Mouse (Mus musculus) thymus, adult 2 months (tissue): ENCODE results near the gene Nfia. TPM values are rescaled to one million over a fixed set of nuclear protein-coding genes. Genes with fewer than 3 reads are reported as not detected.

ENCODE experiments used
- DNase-seq: peaks from one replicate; pipeline ENCODE4 v3.0.0; 2021
- H3K27ac ChIP-seq: fragments of 200-500 bp; 2 replicates; pipeline ENCODE4 v1.5.1; 2012; ENCODE audit warnings: low read length, control low read depth; ENCODE audit not compliant: control insufficient read depth, insufficient read depth
- H3K27me3 ChIP-seq: fragments of 200-500 bp; 2 replicates; pipeline ENCODE4 v1.6.1; 2012; ENCODE audit warnings: mild to moderate bottlenecking, low read length, moderate library complexity, mixed read lengths; ENCODE audit not compliant: control insufficient read depth, insufficient read depth
- H3K36me3 ChIP-seq: fragments of 200-500 bp; 2 replicates; pipeline ENCODE4 v1.6.1; 2012; ENCODE audit warnings: mild to moderate bottlenecking, low read length, moderate library complexity; ENCODE audit not compliant: control insufficient read depth, insufficient read depth
- H3K4me1 ChIP-seq: fragments of 200-500 bp; replicated peaks from 2 replicates; pipeline ENCODE4 v1.6.1; 2012; ENCODE audit warnings: low read length; ENCODE audit not compliant: control insufficient read depth, insufficient read depth
- H3K4me3 ChIP-seq: fragments of 200-500 bp; 2 replicates; pipeline ENCODE4 v1.5.1; 2012; ENCODE audit warnings: mild to moderate bottlenecking, low read length, control low read depth, moderate library complexity; ENCODE audit not compliant: control insufficient read depth, insufficient read depth
- CTCF ChIP-seq: fragments of 200-500 bp; IDR thresholded peaks from 2 replicates; pipeline ENCODE4 v1.5.1; 2012; ENCODE audit warnings: mild to moderate bottlenecking, control low read depth, low read length, moderate library complexity, borderline replicate concordance; ENCODE audit not compliant: control insufficient read depth, poor library complexity, insufficient read depth; ENCODE audit errors: extremely low read depth
- POLR2A ChIP-seq: fragments of 200-500 bp; IDR thresholded peaks from 2 replicates; pipeline ENCODE4 v1.6.1; 2012; ENCODE audit warnings: mild to moderate bottlenecking, low read length, control low read depth, moderate library complexity; ENCODE audit not compliant: control insufficient read depth, poor library complexity, insufficient read depth; ENCODE audit errors: extremely low read depth
- WGBS: fragments of 180-500 bp; shearing (Covaris S2); methylation state at CpG from one replicate; pipeline ENCODE4 v1.1.7; 2018; 5-methylcytosine and 5-hydroxymethylcytosine counted together
- polyA plus RNA-seq: library from polyadenylated mRNA; depleted of rRNA; stranded (reverse); fragments of >200 nt; gene quantifications from 2 replicates; pipeline ENCODE4 v1.2.3, GENCODE M21; 2012

The Nfia gene
- polyA plus RNA-seq, 1 experiment = 26.4 TPM

DNA sequence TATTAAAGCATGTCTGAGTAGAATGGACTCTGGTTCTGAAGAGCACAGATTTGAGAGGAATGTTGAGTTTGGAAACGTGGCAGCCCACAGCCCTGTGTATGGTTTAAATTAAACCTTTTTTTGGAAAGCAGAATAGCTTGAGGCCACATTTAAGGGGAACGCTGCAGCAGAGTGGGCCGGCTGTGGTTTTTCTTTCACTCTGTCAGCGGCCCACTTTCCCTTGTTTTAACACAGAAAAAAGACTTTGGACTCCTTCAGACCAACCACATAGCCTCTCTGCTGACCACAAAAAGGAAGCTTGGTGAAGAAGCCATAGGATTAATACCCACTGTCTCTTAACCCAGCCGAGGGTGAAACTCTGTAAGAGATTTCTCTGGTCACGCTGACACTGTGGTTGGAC, 72.4 kb downstream of the Nfia start:
- no peak overlapping the region for H3K4me3 ChIP-seq
- no peak overlapping the region for H3K27ac ChIP-seq
- 0 out of 2 replicates have a peak, but pooled peaks cover 2% of the 10 kb centered on the region for H3K4me1 ChIP-seq
- DNase-seq = no peak
- H3K27me3 ChIP-seq = no peaks in the 10 kb centered on the region
- TF ChIP-seq CTCF (no peak), POLR2A (no peak)
- WGBS = 4% methylated on average over 6 of the region's 6 CpGs
- no peaks in the 10 kb centered on the region for H3K36me3 ChIP-seq

DNA sequence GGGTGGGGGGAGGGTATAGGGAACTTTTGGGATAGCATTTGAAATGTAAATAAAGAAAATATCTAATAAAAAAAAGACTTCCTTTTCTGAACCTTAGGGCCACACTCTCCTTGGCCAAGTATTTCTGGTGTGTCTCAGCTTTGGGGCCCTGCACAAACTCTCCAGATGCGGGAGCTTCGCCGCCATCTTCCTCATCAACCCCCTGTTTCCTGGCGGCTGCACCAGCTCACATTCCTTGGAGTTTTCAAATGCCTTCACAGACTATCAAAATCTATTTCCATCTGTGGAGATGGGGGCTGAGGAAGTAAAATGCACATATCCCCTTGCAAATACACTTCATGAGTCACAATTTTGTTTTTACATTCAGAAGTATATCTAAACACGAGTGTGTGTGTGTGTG, 75.1 kb downstream of the Nfia start:
- WGBS = 96% methylated on average over 5 of the region's 5 CpGs
- no peaks in the 10 kb centered on the region for H3K36me3 ChIP-seq
- no peak overlapping the region for H3K4me3 ChIP-seq
- no peak for DNase-seq
- TF ChIP-seq POLR2A (no peak), CTCF (no peak)
- 0 out of 2 replicates have a peak, but pooled peaks cover 2% of the 10 kb centered on the region for H3K4me1 ChIP-seq
- no peak overlapping the region for H3K27ac ChIP-seq
- no peaks in the 10 kb centered on the region for H3K27me3 ChIP-seq

DNA sequence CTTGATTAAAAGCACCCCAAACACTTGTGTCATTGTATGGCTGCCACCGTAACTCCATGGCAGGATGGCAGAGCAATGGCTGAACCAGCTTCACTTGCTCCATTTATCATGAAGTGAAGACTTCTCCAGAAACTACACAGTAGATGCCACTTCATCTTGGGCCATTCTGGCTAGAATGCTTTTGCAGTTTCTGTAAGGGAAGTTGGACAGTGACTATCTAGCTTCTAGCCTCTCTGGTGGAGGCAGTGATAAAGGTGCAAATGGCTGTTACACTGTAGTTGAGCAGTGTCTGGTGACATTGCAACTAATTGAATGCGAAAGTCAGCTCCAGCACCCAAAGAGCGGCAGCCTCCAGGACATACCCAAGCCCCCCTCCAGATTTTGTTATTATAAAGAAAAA, 78.5 kb downstream of the Nfia start:
- H3K36me3 ChIP-seq = no peaks in the 10 kb centered on the region
- H3K27ac ChIP-seq = no peak overlapping the region
- H3K4me3 ChIP-seq = no peak overlapping the region
- 98% methylated on average over 3 of the region's 3 CpGs for WGBS
- no peak for DNase-seq
- TF ChIP-seq POLR2A = no peak
- no peak for TF ChIP-seq CTCF
- H3K4me1 ChIP-seq = 0 out of 2 replicates have a peak, but pooled peaks cover 2% of the 10 kb centered on the region
- H3K27me3 ChIP-seq = no peaks in the 10 kb centered on the region

DNA sequence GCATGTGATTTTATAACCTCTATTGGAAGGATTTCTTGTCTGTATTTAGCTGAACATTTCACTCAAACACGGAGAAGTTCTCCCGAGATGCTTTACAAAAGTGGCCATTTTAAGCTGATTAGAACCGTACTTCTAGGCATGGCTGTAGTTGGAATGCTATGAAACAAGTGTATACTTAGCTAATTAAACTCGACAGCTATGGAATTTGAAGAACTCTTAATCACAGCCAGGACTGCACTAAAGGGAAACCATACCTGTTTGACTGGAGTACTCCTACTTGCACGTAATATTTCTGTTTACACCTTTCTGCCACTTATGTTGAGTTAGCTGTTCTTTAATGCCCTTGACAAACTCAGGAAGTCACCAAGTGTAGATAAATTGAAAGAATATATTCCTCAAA, 79.2 kb downstream of the Nfia start:
- DNase-seq = no peak
- Histone ChIP-seq H3K4me3 (no peak overlapping the region), H3K27ac (no peak overlapping the region), H3K27me3 (no peaks in the 10 kb centered on the region), H3K36me3 (no peaks in the 10 kb centered on the region), H3K4me1 (no peaks in the 10 kb centered on the region)
- 94% methylated on average over 5 of the region's 5 CpGs for WGBS
- TF ChIP-seq CTCF (no peak), POLR2A (no peak)

DNA sequence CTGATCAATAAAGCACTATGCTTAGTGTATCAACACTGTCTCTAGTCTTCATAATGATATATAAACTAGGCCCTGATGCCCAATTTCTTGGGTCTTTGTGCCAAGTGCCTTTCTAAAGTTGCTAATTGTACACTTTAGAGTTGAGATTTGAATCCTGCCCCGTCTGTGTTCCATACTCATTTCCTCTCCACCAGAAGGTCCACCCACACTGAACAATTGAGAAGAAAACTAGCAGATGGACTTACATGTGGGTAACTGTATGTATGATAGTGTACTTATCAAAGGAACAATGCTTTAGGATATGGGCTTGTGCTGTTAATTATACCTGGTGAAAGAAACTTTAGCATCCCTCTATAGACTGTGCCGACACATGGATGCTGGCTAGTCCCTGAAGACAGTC, 80.1 kb downstream of the Nfia start:
- no peaks in the 10 kb centered on the region for H3K4me1 ChIP-seq
- H3K4me3 ChIP-seq = no peak overlapping the region
- no peak for TF ChIP-seq CTCF
- no peak for TF ChIP-seq POLR2A
- 95% methylated on average over 2 of the region's 2 CpGs for WGBS
- H3K36me3 ChIP-seq = no peaks in the 10 kb centered on the region
- no peaks in the 10 kb centered on the region for H3K27me3 ChIP-seq
- DNase-seq = no peak
- H3K27ac ChIP-seq = no peak overlapping the region

DNA sequence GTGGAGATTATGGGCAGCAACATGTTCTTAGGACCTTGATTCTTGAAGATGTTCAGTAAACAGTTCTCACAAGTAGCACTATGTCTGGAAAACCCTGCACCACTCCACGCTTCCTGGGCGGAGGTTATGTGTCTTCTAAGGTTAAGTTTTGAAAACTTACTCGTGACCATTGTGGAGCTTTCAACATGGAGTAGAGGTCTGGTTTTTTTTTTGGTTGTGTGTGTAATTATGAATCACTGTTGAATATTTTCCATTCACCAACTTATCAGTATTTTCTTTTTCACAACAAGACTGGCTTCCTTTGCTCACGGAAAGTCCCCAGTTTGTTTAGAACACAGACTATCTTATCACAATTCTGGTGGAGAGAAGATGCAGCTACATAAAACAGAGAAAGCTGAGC, 82.2 kb downstream of the Nfia start:
- TF ChIP-seq POLR2A (no peak), CTCF (no peak)
- 94% methylated on average over 4 of the region's 4 CpGs for WGBS
- no peak overlapping the region for H3K4me3 ChIP-seq
- H3K27ac ChIP-seq = no peak overlapping the region
- no peak for DNase-seq
- no peaks in the 10 kb centered on the region for H3K27me3 ChIP-seq
- no peaks in the 10 kb centered on the region for H3K36me3 ChIP-seq
- H3K4me1 ChIP-seq = no peaks in the 10 kb centered on the region
